ENCODE assay signal across 13 mouse cellular contexts in the genomic region with DNA sequence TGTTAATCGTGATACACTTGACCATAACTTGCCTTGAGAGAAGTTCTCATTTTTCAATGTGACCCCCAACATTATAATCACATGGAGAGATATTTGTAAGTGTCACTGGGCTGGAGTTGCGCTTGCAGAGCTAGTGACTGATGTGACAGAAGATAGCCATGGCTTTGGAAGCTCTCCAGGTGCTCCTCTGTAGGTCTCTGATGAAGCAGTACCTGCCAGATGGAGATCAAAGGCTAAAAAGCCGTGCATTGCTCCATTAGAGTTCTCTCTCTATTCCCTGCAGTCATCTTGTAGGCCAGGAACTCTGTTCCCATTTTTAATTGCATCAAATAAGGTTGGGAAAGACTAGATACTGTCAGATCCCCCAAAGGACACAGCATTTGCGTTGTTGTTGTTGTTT.
DNase-seq lines count a peak whose midpoint lies in the region; ATAC-seq and TF ChIP-seq lines count a peak whose summit lies in the region.
"Had no signal": no experiment of that assay in that cellular context is flagged by ENCODE, and none has a peak within 500 bp of the region (broad histone marks: within the 10 kb centered on the region; RNA-seq: fewer than 3 reads in every experiment).

No protein-coding gene starts in this region.

- peak overlapping the region; percentile 64 for H3K27ac ChIP-seq in hindbrain, embryonic 14.5 days
- H3K27ac ChIP-seq in hindbrain, postnatal 0 days = no peak overlapping the region
- no peak overlapping the region for H3K27ac ChIP-seq in cerebellum, adult 2 months (ENCODE audit: insufficient read depth, low read length)
- H3K27ac ChIP-seq in midbrain, embryonic 16.5 days (ENCODE audit: low read length) = peak overlapping the region; percentile 58
- H3K27ac ChIP-seq in intestine, postnatal 0 days (ENCODE audit: low read depth, low read length) = no peak overlapping the region
- H3K27ac ChIP-seq: limb, embryonic 12.5 days; liver, embryonic 15.5 days had no signal

- no peaks in the 10 kb centered on the region for H3K27me3 ChIP-seq in hindbrain, embryonic 14.5 days (ENCODE audit: control insufficient read depth, insufficient read depth, low read length)
- H3K27me3 ChIP-seq in hindbrain, postnatal 0 days (ENCODE audit: insufficient read depth, low read length) = no peaks in the 10 kb centered on the region
- H3K27me3 ChIP-seq in cerebellum, adult 2 months (ENCODE audit: control insufficient read depth, insufficient read depth, low read length) = no peaks in the 10 kb centered on the region
- no peaks in the 10 kb centered on the region for H3K27me3 ChIP-seq in midbrain, embryonic 16.5 days (ENCODE audit: control insufficient read depth, insufficient read depth, low read depth, low read length)
- H3K27me3 ChIP-seq in intestine, postnatal 0 days (replicated peaks; ENCODE audit: control insufficient read depth, insufficient read depth, low read length) = no peaks in the 10 kb centered on the region
- H3K27me3 ChIP-seq: limb, embryonic 12.5 days; liver, embryonic 15.5 days had no signal

- ATAC-seq in hindbrain, embryonic 14.5 days (ENCODE audit: low FRiP score) = no peak
- no peak for ATAC-seq in hindbrain, postnatal 0 days
- no peak for ATAC-seq in midbrain, embryonic 16.5 days
- no peak for ATAC-seq in intestine, postnatal 0 days
- ATAC-seq: hindbrain, embryonic 16.5 days had no signal

- no peak for TF ChIP-seq CTCF in hindbrain, postnatal 0 days (IDR thresholded peaks at IDR 0.05; ENCODE audit: low read depth)
- no peak for TF ChIP-seq CTCF in cerebellum, adult 2 months (IDR thresholded peaks at IDR 0.05; ENCODE audit: borderline replicate concordance, insufficient read depth, low read depth, low read length)
- no peak for TF ChIP-seq CTCF in intestine, postnatal 0 days (IDR thresholded peaks at IDR 0.05; ENCODE audit: low read depth)

- no peak for DNase-seq in hindbrain, embryonic 14.5 days (ENCODE audit: low spot score)
- no peak for DNase-seq in hindbrain, postnatal 0 days (ENCODE audit: low spot score)
- DNase-seq in cerebellum, adult 2 months = peak; percentile 37 to 73
- peak; percentile 33 to 48 for DNase-seq in cerebellum, postnatal 36 days
- DNase-seq in heart, postnatal 25 days (ENCODE audit: low spot score) = no peak
- DNase-seq: lung, postnatal 14 days; retina, postnatal 1 day; thymus, adult 18-20 months had no signal

- no peak overlapping the region for H3K9ac ChIP-seq in hindbrain, embryonic 14.5 days
- H3K9ac ChIP-seq in hindbrain, postnatal 0 days (replicated peaks; ENCODE audit: low read length) = no peak overlapping the region
- no peak overlapping the region for H3K9ac ChIP-seq in midbrain, embryonic 16.5 days (ENCODE audit: low read depth, low read length)
- H3K9ac ChIP-seq in intestine, postnatal 0 days (ENCODE audit: low read depth, low read length) = no peak overlapping the region
- H3K9ac ChIP-seq: limb, embryonic 12.5 days; liver, embryonic 15.5 days had no signal

- H3K4me1 ChIP-seq in hindbrain, embryonic 14.5 days (replicated peaks; ENCODE audit: control insufficient read depth, insufficient read depth, low read length) = peaks cover 35% of the 10 kb centered on the region
- H3K4me1 ChIP-seq in hindbrain, postnatal 0 days (ENCODE audit: insufficient read depth, low read length) = peaks cover 6% of the 10 kb centered on the region; the same call in 1 of the 2 replicates
- peaks cover 8% of the 10 kb centered on the region; the same call in 1 of the 2 replicates for H3K4me1 ChIP-seq in cerebellum, adult 2 months (ENCODE audit: control insufficient read depth, insufficient read depth, low read length)
- peaks cover 33% of the 10 kb centered on the region for H3K4me1 ChIP-seq in midbrain, embryonic 16.5 days (ENCODE audit: control insufficient read depth, insufficient read depth, low read length)
- H3K4me1 ChIP-seq in intestine, postnatal 0 days (replicated peaks; ENCODE audit: control insufficient read depth, insufficient read depth, low read length) = no peaks in the 10 kb centered on the region
- H3K4me1 ChIP-seq: limb, embryonic 12.5 days; liver, embryonic 15.5 days had no signal

- intact Hi-C loops in heart, postnatal 25 days (cut with DNase I) = no loop called here

- H3K9me3 ChIP-seq in hindbrain, embryonic 14.5 days (ENCODE audit: control insufficient read depth, low read length) = no peaks in the 10 kb centered on the region
- H3K9me3 ChIP-seq in hindbrain, postnatal 0 days (ENCODE audit: low read length) = no peaks in the 10 kb centered on the region
- no peaks in the 10 kb centered on the region for H3K9me3 ChIP-seq in midbrain, embryonic 16.5 days (replicated peaks; ENCODE audit: control insufficient read depth, low read length, poor library complexity, severe bottlenecking)
- no peaks in the 10 kb centered on the region for H3K9me3 ChIP-seq in intestine, postnatal 0 days (ENCODE audit: control insufficient read depth)
- H3K9me3 ChIP-seq: limb, embryonic 12.5 days; liver, embryonic 15.5 days had no signal

- H3K36me3 ChIP-seq in hindbrain, embryonic 14.5 days (replicated peaks; ENCODE audit: control insufficient read depth, insufficient read depth) = no peaks in the 10 kb centered on the region
- H3K36me3 ChIP-seq in hindbrain, postnatal 0 days (ENCODE audit: insufficient read depth, low read length) = no peaks in the 10 kb centered on the region
- no peaks in the 10 kb centered on the region for H3K36me3 ChIP-seq in midbrain, embryonic 16.5 days (ENCODE audit: control insufficient read depth, insufficient read depth, low read length)
- no peaks in the 10 kb centered on the region for H3K36me3 ChIP-seq in intestine, postnatal 0 days (ENCODE audit: control insufficient read depth, insufficient read depth)
- H3K36me3 ChIP-seq: limb, embryonic 12.5 days; liver, embryonic 15.5 days had no signal

- no peak overlapping the region for H3K4me3 ChIP-seq in hindbrain, embryonic 14.5 days (replicated peaks; ENCODE audit: low read length)
- no peak overlapping the region for H3K4me3 ChIP-seq in hindbrain, postnatal 0 days (ENCODE audit: low read length)
- H3K4me3 ChIP-seq in cerebellum, adult 2 months (replicated peaks; ENCODE audit: insufficient read depth, low read depth, low read length) = no peak overlapping the region
- H3K4me3 ChIP-seq in midbrain, embryonic 16.5 days (ENCODE audit: low read depth, low read length) = no peak overlapping the region
- H3K4me3 ChIP-seq in intestine, postnatal 0 days (ENCODE audit: low read depth, low read length) = no peak overlapping the region
- H3K4me3 ChIP-seq: limb, embryonic 12.5 days; liver, embryonic 15.5 days had no signal

- WGBS in hindbrain, embryonic 14.5 days = 66% methylated on average over 4 of the region's 4 CpGs
- 74% methylated on average over 4 of the region's 4 CpGs for WGBS in hindbrain, postnatal 0 days
- WGBS in cerebellum, adult 2 months = 47% methylated on average over 4 of the region's 4 CpGs
- 65% methylated on average over 4 of the region's 4 CpGs for WGBS in midbrain, embryonic 16.5 days
- WGBS in intestine, postnatal 0 days = 81% methylated on average over 4 of the region's 4 CpGs

- no peak overlapping the region for H3K4me2 ChIP-seq in hindbrain, embryonic 14.5 days (replicated peaks)
- H3K4me2 ChIP-seq in hindbrain, postnatal 0 days (ENCODE audit: low read depth, low read length) = no peak overlapping the region
- no peak overlapping the region for H3K4me2 ChIP-seq in midbrain, embryonic 16.5 days (ENCODE audit: low read length)
- no peak overlapping the region for H3K4me2 ChIP-seq in intestine, postnatal 0 days (replicated peaks; ENCODE audit: low read depth)
- H3K4me2 ChIP-seq: limb, embryonic 12.5 days; liver, embryonic 15.5 days had no signal

- no peak for TF ChIP-seq POLR2A in cerebellum, adult 2 months (IDR thresholded peaks at IDR 0.05; ENCODE audit: borderline replicate concordance, insufficient read depth, low read length)

Comparison
In these comparisons a context has a peak if more than half of its experiments do, and no peak if none do; other contexts are left out.
1. H3K27ac ChIP-seq: peak in hindbrain, embryonic 14.5 days (single experiment) and midbrain, embryonic 16.5 days (single experiment); none in hindbrain, postnatal 0 days (single experiment), cerebellum, adult 2 months (single experiment) and intestine, postnatal 0 days (single experiment).
2. DNase-seq: peak in cerebellum, adult 2 months (2 of 2) and cerebellum, postnatal 36 days (2 of 2); none in hindbrain, embryonic 14.5 days (single experiment), hindbrain, postnatal 0 days (single experiment) and heart, postnatal 25 days (single experiment).